Mouse (Mus musculus) R1 (cell line): ENCODE results near the gene Zbed4.
"Not testable (repeated sequence)": the region's sequence is repeated elsewhere in the genome, so short reads cannot be mapped to it uniquely, and the experiment has no call there.

Experiments
- DNase-seq: peaks from one replicate; pipeline ENCODE4 v3.0.0-alpha.2; 2018; ENCODE audit warnings: low read depth, low spot score

The Zbed4 gene

DNA sequence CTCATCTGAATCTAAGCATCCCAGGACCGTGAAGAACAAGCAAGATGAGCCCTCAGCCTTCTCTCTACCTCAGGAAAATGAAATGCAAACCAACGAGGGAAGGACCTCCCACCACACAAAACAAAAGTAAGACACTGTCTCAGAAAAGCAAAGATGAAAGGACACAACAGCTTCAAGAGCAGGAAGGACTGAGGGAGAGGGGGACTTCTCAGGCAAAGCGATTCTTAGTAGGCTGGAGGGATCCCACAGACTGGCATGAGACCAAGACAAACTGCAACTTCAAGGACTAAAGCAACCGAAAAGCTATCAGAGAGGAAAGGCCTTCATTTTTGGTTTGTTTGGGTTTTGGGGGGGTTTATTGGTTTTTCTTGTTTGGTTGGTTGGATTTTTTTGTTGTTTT is 15.3 kb upstream of the Zbed4 start:
- no peak for DNase-seq

DNA sequence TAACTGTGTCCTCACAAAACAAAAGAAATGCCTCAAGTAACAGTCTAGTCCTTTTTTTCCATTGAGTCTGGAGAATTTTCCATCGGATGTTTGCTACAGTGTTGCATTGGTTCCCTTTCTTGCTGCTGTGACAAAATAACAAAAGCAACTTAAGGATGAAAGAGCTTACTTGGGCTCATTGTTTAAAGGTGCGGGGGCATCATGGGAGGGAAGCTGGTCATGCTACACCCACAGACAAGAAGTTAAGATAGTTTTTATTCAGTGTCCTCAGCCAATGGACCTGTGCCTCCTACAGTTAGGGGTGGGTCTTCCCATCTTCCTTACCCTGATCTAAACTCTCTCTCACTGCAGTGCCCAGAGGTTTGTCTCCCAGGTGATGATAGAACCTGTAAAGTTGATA is 13.0 kb upstream of the Zbed4 start:
- DNase-seq, result no peak

GRCm38 (mm10) chr15:88741366-88741765 is 10.1 kb upstream of the Zbed4 start:
- DNase-seq, result no peak

- not testable (repeated sequence) for DNase-seq
Observed at GRCm38 (mm10) chr15:88743371-88743770, 8.1 kb upstream of the Zbed4 start.

DNA sequence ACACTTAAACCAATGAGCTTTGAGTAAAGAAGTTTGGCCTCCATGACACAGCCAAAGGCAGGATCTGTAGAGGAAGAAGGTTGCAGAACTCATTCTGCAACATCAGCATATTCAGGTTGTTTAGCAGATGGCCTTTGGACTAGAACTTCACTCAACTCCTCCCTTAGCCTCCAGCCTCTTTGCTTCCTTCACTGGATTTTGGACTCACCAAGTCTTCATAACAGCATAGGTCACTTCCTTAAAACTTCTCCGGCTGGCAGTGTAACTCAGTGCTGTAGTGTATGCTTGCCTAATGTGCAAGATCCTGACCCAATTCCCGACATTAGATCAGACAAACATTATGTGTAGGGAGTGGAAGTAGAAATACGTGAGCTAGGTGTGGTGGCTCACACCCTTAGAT is 6.1 kb upstream of the Zbed4 start:
- no peak for DNase-seq

GRCm38 (mm10) chr15:88745926-88746325 is 5.5 kb upstream of the Zbed4 start:
- DNase-seq, result peak; percentile 44

- not testable (repeated sequence) for DNase-seq
Observed at GRCm38 (mm10) chr15:88749617-88750016, 1.8 kb upstream of the Zbed4 start.

DNA sequence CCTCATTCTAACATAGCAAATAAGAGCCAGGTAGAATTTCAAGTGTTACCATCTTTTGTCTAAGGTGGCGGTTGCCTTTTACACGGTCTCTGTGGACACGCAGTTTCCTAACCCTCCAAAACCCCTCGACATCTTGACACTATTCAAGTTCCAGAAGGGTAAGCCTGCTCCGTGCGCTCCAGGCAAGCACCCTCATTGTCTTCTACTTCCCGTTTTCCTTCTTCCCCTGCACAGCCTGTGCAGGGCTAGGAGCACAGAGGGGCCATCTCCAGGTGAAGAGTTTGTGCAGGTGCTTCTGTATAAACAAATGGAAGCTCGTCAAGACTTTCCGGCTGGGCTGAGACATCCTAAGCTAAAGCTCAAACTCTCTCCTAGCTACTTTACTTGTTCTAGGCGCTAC is 1.4 kb upstream of the Zbed4 start:
- no peak for DNase-seq

DNA sequence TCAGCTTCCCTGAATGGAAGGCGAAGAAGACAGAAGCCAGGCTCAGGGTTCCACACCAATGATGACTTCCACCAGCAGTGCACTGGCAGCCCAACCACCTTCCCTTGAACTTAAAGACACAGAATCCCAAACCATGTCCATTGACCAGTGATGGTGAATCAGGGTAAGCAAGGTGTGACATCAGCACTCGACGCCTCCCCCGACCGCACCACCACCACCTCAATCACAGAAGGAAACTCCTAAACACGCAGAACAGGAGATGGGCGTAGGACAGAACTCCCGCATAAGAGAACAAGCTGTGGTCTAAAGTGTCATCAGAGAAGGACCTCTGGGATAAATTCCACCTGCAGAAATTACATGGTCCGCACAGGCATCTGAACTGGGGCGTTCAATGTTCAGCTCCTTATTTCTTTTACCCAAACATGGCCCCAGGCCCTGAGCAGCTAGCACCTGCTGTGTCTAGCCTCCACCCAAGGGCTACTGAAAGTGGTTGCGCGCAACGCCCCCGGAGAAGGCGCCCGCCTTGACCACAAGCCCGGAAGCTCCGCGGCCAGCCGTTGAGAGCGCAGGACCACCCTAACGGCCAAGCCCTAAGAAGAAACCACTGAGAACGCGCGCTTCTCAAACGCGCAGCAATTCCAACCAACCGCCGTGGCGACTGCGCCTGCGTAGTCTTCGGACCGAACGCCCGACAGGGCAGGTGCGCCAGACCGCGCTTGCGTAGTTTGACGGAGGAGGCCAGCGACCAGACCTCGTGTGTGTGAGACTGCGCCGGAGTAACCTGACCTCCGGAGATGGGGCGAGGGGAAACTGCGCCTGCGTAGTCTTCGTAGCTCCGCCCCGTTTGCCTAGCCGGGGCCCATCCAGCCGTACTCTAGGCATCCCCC is 540 bp upstream of the Zbed4 start:
- DNase-seq, result peak; percentile 99

DNA sequence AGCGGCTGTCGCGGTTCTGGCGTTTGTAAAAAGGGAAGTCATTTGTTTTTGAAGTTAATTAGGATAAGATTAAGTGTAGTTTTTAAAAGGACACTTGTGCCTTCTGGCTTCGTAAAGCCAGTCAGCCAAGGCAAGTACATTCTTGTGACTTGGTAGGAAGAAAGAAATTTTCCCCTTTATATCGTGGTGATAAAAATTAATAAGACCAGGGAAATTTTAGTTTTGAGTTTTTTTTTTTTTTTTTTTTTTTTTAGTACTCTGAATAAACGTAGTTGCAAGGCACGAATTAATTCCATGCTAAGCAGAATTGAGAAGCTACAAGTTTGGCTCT is 908 bp downstream of the Zbed4 start:
- no peak for DNase-seq

- DNase-seq, result no peak
Observed at GRCm38 (mm10) chr15:88754896-88755295, 3.4 kb downstream of the Zbed4 start.

GRCm38 (mm10) chr15:88755761-88756160 is 4.3 kb downstream of the Zbed4 start:
- no peak for DNase-seq

GRCm38 (mm10) chr15:88758061-88758460 is 6.6 kb downstream of the Zbed4 start:
- DNase-seq, result no peak

DNA sequence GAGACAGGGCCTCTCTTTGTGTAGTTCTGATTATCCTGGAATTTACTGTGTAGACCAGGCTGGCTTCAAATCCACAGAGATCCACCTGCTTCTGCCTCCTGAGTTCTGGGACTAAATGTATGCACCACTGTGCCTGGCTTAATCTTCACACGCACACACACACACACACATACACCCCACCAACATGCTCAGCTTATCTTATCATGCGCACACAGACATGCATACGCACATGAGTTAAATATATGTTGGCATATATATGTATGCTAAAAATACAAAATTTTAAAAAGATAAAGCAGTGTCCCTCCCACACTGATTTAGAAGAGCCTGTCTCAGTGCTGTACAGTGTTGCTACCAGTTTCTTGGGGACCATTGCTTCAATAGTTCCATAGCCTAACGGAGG is 10.1 kb downstream of the Zbed4 start:
- DNase-seq, result no peak

GRCm38 (mm10) chr15:88766139-88766538 is 14.7 kb downstream of the Zbed4 start:
- peak; percentile 78 for DNase-seq

- DNase-seq, result no peak
Observed at GRCm38 (mm10) chr15:88768537-88768936, 17.1 kb downstream of the Zbed4 start.

DNA sequence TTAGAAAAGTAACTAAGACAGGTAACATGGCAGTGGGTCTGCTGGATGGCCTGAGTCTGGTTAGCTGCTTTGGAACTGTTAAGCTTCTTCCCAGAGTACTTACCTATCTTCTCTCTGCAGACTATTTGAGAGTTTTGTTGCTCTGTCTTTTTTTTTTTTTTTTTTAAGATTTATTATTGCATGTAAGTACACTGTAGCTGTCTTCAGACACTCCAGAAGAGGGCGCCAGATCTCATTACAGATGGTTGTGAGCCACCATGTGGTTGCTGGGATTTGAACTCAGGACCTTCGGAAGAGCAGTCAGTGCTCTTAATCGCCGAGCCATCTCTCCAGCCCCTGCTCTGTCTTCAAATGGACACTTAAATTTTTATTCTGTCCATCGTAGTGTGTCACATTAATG is 23.2 kb downstream of the Zbed4 start:
- DNase-seq, result not testable (repeated sequence)

- no peak for DNase-seq
Observed at GRCm38 (mm10) chr15:88792140-88792850, 40.8 kb downstream of the Zbed4 start.

DNA sequence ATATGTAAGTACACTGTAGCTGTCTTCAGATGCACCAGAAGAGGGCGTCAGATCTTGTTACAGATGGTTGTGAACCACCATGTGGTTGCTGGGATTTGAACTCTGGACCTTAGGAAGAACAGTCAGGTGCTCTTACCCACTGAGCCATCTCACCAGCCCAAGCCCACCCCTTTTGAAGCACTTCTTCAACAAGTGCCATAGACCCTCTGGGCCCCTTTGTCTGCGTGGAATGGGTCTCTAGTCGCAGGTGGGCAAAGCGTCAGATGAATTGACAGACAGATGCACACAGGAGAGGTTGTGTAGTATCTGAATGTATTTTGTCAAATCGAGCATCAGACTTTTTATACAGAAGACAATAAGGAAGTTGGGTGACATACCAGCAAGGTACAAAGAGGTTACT is 43.3 kb downstream of the Zbed4 start:
- DNase-seq, result peak; percentile 52

GRCm38 (mm10) chr15:88799950-88800371 is 48.5 kb downstream of the Zbed4 start:
- peak; percentile 46 for DNase-seq

- DNase-seq, result no peak
Observed at GRCm38 (mm10) chr15:88800921-88801354, 49.5 kb downstream of the Zbed4 start.

DNA sequence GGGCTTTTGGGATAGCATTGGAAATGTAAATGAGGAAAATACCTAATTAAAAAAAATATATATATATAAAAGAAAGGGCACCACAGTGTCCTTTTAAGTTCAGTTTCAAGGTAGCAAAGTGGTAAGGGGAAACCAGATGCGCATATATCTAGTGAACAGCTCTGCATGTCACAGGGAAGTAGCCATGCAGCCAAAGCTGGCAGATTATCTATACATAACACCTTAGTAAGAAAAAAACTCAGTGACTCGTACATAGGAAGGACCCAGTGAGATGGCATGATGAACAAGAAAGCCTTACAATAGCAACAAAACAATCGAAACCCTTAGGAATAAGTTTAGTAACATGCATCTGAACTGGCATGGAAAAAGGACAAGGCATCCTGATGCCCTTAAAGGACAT is 50.4 kb downstream of the Zbed4 start:
- DNase-seq, result no peak

DNA sequence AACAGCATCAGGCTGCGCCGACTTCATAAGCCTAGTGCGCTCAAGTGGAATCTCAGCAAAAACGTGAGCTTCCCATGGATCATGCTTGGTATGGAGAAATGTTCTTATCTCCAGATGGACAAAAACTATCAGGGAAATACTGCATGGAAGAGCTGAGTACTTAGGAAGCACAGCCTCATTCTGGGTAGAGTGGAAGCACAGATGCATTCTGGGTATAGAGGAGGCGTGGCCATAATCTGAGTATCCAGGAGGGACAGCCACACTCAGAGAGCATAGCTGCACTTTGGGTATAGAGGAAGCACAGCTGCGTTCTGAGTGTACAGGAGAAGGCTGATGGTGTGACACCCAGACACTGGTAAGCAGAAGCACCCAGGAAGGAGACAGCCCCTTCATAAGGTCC is 50.9 kb downstream of the Zbed4 start:
- DNase-seq, result peak; percentile 71
